Mouse (Mus musculus) neural tube, embryonic 15.5 days (tissue): ENCODE results near the gene Fga. TPM values are rescaled to one million over a fixed set of nuclear protein-coding genes. Genes with fewer than 3 reads are reported as not detected.
A peak's percentile ranks its signal among the peaks of the same experiment; 100 is the strongest.

Experiments
- ATAC-seq: fragments of 200-750 bp; cut with Nextera tagmentation; 2 replicates; pipeline ENCODE4 v1.8.0; 2017; ENCODE audit warnings: mild to moderate bottlenecking, moderate TSS enrichment, moderate library complexity; ENCODE audit not compliant: low FRiP score
- H3K27ac ChIP-seq: fragments of 300-500 bp; sonication (generic); replicated peaks from 2 replicates; pipeline ENCODE4 v1.5.1; 2015; ENCODE audit warnings: mild to moderate bottlenecking, inconsistent platforms
- H3K27me3 ChIP-seq: fragments of 300-500 bp; sonication (generic); replicated peaks from 2 replicates; pipeline ENCODE4 v1.6.1; 2015; ENCODE audit warnings: inconsistent platforms
- H3K36me3 ChIP-seq: fragments of 300-500 bp; sonication (generic); 2 replicates; pipeline ENCODE4 v1.6.1; 2015; ENCODE audit warnings: inconsistent platforms
- H3K4me1 ChIP-seq: fragments of 300-500 bp; sonication (generic); 2 replicates; pipeline ENCODE4 v1.6.1; 2015; ENCODE audit warnings: inconsistent platforms
- H3K4me2 ChIP-seq: fragments of 300-500 bp; sonication (generic); 2 replicates; pipeline ENCODE4 v1.6.1; 2015; ENCODE audit warnings: inconsistent platforms, mild to moderate bottlenecking, moderate library complexity
- H3K4me3 ChIP-seq: fragments of 300-500 bp; sonication (generic); replicated peaks from 2 replicates; pipeline ENCODE4 v1.5.1; 2015; ENCODE audit warnings: mild to moderate bottlenecking, inconsistent platforms
- H3K9ac ChIP-seq: fragments of 300-500 bp; sonication (generic); replicated peaks from 2 replicates; pipeline ENCODE4 v1.6.1; 2015; ENCODE audit warnings: mild to moderate bottlenecking, inconsistent platforms
- H3K9me3 ChIP-seq: fragments of 300-500 bp; sonication (generic); replicated peaks from 2 replicates; pipeline ENCODE4 v1.6.1; 2016; ENCODE audit warnings: inconsistent platforms
- WGBS: fragments of 180-500 bp; shearing (Covaris S2); methylation state at CpG from one replicate; pipeline ENCODE4 v1.1.7; 2015; ENCODE audit warnings: mixed read lengths; 5-methylcytosine and 5-hydroxymethylcytosine counted together
- polyA plus RNA-seq: library from polyadenylated mRNA; unstranded; fragments of >200 nt; fragmentation: Nextera tagmentation; extraction: Ambion mirVana; gene quantifications from 2 replicates; pipeline ENCODE4 v1.2.1, GENCODE M21; 2015

Fga gene
- polyA plus RNA-seq, 1 experiment from 2014 or later = 0.06 TPM

GRCm38 (mm10) chr3:83055281-83056038 is 29.6 kb downstream of the Fga start, which contains the start of gene Plrg1:
Gene Plrg1 (plus strand): TSS chr3:83055522.
- Histone ChIP-seq H3K27me3 (no peaks in the 10 kb centered on the region), H3K4me1 (peaks cover 16% of the 10 kb centered on the region), H3K9ac (peak within 1 kb of the TSS; percentile 74), H3K4me2 (peak within 1 kb of the TSS; percentile 75), H3K36me3 (peaks cover 29% of the 10 kb centered on the region), H3K9me3 (no peaks in the 10 kb centered on the region), H3K4me3 (peak within 1 kb of the TSS; percentile 69), H3K27ac (peak within 1 kb of the TSS; percentile 75)
- WGBS = under 1% methylated on average over 60 of the region's 61 CpGs
- peak; percentile 99 for ATAC-seq

- 89% methylated on average over 2 of the region's 2 CpGs for WGBS
- Histone ChIP-seq H3K4me1 (peaks cover 16% of the 10 kb centered on the region), H3K9me3 (no peaks in the 10 kb centered on the region), H3K36me3 (peaks cover 45% of the 10 kb centered on the region), H3K9ac (no peak overlapping the region), H3K4me2 (peak overlapping the region; percentile 75; the same call in 1 of the 2 replicates), H3K4me3 (peak overlapping the region; percentile 69; the same call in 1 of the 2 replicates), H3K27me3 (no peaks in the 10 kb centered on the region), H3K27ac (no peak overlapping the region)
- no peak for ATAC-seq
These were observed 31.2 kb downstream of the Fga start for GRCm38 (mm10) chr3:83057046-83057445.

DNA sequence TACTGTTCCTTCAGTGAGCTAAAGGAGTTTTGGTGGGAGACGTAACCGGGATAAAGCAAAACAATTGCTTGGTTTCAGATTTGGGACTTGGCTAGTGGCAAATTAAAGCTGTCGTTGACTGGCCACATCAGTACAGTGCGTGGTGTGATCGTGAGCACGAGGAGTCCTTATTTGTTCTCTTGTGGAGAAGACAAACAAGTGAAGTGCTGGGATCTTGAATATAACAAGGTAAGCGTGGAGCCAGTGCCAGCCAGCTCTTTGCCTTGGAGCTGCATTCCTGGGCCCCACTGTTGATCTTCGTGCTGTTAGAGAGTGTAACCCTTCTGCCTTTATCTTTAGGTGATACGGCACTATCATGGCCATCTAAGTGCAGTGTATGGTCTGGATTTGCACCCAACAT is 42.0 kb downstream of the Fga start:
- H3K9ac ChIP-seq = no peak overlapping the region
- no peak for ATAC-seq
- no peak overlapping the region for H3K4me3 ChIP-seq
- WGBS = 96% methylated on average over 9 of the region's 9 CpGs
- no peaks in the 10 kb centered on the region for H3K4me1 ChIP-seq
- H3K27ac ChIP-seq = no peak overlapping the region
- H3K4me2 ChIP-seq = no peak overlapping the region
- no peaks in the 10 kb centered on the region for H3K9me3 ChIP-seq
- no peaks in the 10 kb centered on the region for H3K27me3 ChIP-seq
- H3K36me3 ChIP-seq = peaks cover 82% of the 10 kb centered on the region

DNA sequence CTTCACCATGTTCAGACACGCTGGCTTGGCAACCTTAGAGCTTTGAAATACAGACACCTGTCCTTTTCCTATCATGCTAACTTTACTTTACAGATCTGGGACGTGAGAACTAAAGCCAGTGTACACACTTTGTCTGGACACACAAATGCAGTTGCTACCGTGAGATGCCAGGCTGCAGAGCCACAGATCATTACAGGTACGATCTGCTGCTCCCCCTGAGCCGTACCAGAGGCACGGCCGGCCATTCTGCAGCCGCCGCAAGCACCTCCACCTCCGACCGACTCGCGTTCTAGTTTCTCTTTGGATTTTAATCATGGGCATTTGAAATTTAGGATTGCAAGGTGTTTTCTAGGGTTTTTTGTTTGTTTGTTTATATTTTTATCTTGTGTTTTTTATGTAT is 43.0 kb downstream of the Fga start:
- no peak for ATAC-seq
- Histone ChIP-seq H3K4me3 (no peak overlapping the region), H3K9ac (no peak overlapping the region), H3K9me3 (no peaks in the 10 kb centered on the region), H3K4me2 (no peak overlapping the region), H3K27ac (no peak overlapping the region), H3K27me3 (no peaks in the 10 kb centered on the region), H3K4me1 (no peaks in the 10 kb centered on the region), H3K36me3 (peaks cover 80% of the 10 kb centered on the region)
- 97% methylated on average over 13 of the region's 13 CpGs for WGBS

DNA sequence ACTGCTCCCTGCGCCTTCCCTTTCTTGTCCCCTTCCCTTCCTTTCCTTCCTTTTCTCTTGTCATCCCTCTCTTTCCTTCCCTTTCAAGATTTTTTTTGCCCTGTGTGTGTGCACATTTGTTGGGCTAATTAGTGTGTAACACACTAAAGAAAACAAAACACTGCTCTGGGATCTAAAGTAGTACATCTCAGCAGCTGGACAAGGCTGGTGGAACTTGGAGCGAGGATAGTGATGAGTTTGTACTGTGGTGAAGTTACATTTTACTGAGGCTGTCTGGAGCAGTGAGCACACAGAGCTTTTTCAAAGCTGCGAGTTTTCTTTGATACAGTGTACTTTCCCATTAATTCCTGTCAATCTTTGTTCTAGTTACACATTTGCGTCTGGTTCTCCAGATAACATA is 44.4 kb downstream of the Fga start:
- H3K4me1 ChIP-seq = no peaks in the 10 kb centered on the region
- no peaks in the 10 kb centered on the region for H3K27me3 ChIP-seq
- no peak for ATAC-seq
- no peak overlapping the region for H3K4me2 ChIP-seq
- peaks cover 72% of the 10 kb centered on the region for H3K36me3 ChIP-seq
- no peaks in the 10 kb centered on the region for H3K9me3 ChIP-seq
- H3K9ac ChIP-seq = no peak overlapping the region
- WGBS = 94% methylated on average over 4 of the region's 4 CpGs
- H3K27ac ChIP-seq = no peak overlapping the region
- H3K4me3 ChIP-seq = no peak overlapping the region

GRCm38 (mm10) chr3:83076563-83076962 is 50.7 kb downstream of the Fga start:
- Histone ChIP-seq H3K9me3 (no peaks in the 10 kb centered on the region), H3K4me1 (0 out of 2 replicates have a peak, but pooled peaks cover 3% of the 10 kb centered on the region), H3K27me3 (no peaks in the 10 kb centered on the region), H3K4me3 (no peak overlapping the region), H3K27ac (0 out of 2 replicates have a peak overlapping the region, but pooled peaks have one; percentile 18), H3K36me3 (peaks cover 16% of the 10 kb centered on the region), H3K4me2 (no peak overlapping the region), H3K9ac (no peak overlapping the region)
- 6% methylated on average over 3 of the region's 3 CpGs for WGBS
- ATAC-seq = peak; percentile 64; the same call in 1 of the 2 replicates

DNA sequence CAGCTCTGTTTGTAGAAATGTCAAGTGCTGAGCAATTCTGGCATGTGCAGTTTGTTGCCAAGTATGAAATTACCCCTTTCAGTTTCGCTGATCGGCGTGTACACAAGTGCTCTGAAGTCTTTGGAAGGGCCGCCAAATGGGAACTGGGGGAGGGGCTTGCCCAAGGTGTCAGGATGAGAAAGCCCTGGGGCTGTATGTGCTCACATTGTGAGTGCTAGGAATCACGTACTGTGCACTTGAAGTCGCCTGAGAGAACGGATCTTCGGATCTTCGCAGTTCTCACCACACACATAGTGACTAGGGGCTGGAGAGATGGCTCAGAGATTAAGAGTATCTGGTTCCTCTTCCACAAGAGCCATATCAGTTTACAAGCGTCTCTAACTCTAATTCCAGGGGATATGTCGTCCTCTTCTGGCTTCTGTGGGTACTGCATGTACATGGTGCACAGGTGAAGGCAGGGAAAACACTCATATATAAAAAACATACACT is 54.7 kb downstream of the Fga start:
- WGBS = 5% methylated on average over 11 of the region's 11 CpGs
- H3K4me1 ChIP-seq = 0 out of 2 replicates have a peak, but pooled peaks cover 3% of the 10 kb centered on the region
- H3K4me2 ChIP-seq = peak overlapping the region; percentile 50
- H3K36me3 ChIP-seq = no peaks in the 10 kb centered on the region
- H3K4me3 ChIP-seq = peak overlapping the region; percentile 8; the same call in 1 of the 2 replicates
- no peaks in the 10 kb centered on the region for H3K27me3 ChIP-seq
- no peak overlapping the region for H3K9ac ChIP-seq
- H3K9me3 ChIP-seq = no peaks in the 10 kb centered on the region
- H3K27ac ChIP-seq = no peak overlapping the region
- peak; percentile 55; the same call in 1 of the 2 replicates for ATAC-seq

Other genes with a start within 250 kb of the Fga start
- 2.0 and 2.2 TPM in 2 replicates for gene Rbm46, start 149.6 kb upstream of the Fga start, polyA plus RNA-seq
- 0.23 and 0.32 TPM in 2 replicates for gene Lrat, start 122.1 kb upstream of the Fga start, polyA plus RNA-seq
- 0.51 TPM in 1 of 2 replicates, not detected in the other for gene Fgg, start 18.4 kb upstream of the Fga start, polyA plus RNA-seq
- gene Fgb, start 23.8 kb downstream of the Fga start, polyA plus RNA-seq = 0.20 and 1.1 TPM in 2 replicates
- gene Plrg1, start 29.4 kb downstream of the Fga start, polyA plus RNA-seq = 92.6 and 97.6 TPM in 2 replicates
- 1.1 and 1.2 TPM in 2 replicates for gene Dchs2, start 101.9 kb downstream of the Fga start, polyA plus RNA-seq